Mouse (Mus musculus): ENCODE results near the gene Krtap17-1.

The Krtap17-1 gene

GRCm38 (mm10) chr11:99993620-99994383 is at the start of gene Krtap17-1:
Gene Krtap17-1 (minus strand): TSS chr11:99993994.
- CTCF ChIA-PET: no interaction called here
- POLR2A ChIA-PET: interaction anchor here in 1 of 4 experiments (0.6 kb wide), 1 partner anchor 608 kb away, joined by 3 read pairs; no protein-coding TSS in a partner anchor

GRCm38 (mm10) chr11:100041454-100041853 is 47.7 kb upstream of the Krtap17-1 start, which contains the start of gene Krt34:
Gene Krt34 (minus strand): TSS chr11:100041554.
- CTCF ChIA-PET: no interaction called here

DNA sequence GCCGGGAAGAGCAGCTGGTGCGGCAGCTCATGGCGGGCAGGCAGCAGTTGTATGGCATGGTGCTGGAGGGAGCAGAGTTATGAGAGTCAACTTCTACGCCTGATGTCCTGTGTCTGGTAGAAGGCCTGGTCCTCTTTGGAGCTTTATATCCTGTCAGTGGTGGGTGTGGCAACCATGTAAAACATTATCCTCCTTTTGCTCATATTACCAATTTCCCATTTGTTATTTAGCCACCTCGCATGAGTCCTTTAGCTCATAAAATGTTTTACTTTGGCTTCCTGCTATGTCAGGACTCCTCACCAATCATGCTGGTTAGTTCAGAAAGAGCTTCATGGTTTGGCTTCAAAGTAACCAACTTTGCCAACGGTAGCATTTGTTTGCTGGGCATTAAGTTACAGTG is 36.0 kb upstream of the Krtap17-1 start, which contains the start of gene Krt33b:
Gene Krt33b, minus strand, starts transcription at position 101 of the 400 bp plus-strand sequence.
- POLR2A ChIA-PET: no interaction called here
- CTCF ChIA-PET: interaction anchor here in 1 of 4 experiments (1.5 kb wide), 1 partner anchor 139 kb away, joined by 3 read pairs; no protein-coding TSS in a partner anchor

More at GRCm38 (mm10) chr11:100041454-100041853, 47.7 kb upstream of the Krtap17-1 start, which contains the start of gene Krt34:
- POLR2A ChIA-PET: no interaction called here

DNA sequence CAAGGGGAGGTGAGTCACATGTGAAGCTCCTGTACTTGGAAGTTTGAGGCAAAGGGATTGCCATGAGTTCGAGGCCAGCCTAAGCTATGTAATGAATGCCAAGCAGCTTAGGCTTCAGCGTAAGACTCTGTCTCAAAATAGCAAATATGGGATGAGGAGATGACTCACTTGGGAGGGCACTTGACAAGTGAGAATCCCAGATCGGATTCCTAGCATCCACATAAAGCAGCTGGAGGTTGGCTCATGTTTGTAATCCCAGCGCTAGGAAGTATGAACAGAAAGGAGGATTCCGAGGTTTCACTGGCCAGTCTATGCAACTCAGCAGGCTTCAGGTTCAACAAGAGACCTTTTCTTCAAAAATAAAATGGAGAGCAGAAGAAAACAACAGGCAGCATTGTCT is 27.6 kb upstream of the Krtap17-1 start:
- POLR2A ChIA-PET: interaction anchor here in 1 of 4 experiments (0.6 kb wide), 1 partner anchor 558 kb away, joined by 4 read pairs; no protein-coding TSS in a partner anchor

DNA sequence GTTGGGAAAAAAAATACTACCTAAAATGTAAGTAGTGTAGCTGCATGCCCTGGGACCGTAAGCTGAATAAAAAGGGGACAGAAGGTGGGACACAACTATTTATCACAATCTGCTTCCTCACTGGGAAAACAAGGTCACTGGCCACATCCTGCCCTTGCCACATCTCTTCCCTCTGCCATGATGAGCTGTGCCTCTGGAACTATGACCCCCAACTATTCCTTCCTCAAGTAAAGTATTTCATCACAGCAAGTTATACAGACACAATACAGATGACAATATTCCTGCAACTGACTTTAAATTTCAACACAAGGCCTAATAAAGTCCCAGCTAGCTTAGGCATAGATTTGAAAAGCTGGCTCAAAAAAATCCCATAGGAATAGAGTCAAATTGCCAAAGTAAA is 25.7 kb upstream of the Krtap17-1 start:
- CTCF ChIA-PET: interaction anchor here in 1 of 4 experiments (1.0 kb wide), 1 partner anchor 12 kb away, joined by 4 read pairs; no protein-coding TSS in a partner anchor
- POLR2A ChIA-PET: no interaction called here

More for the DNA sequence above, 27.6 kb upstream of the Krtap17-1 start:
- CTCF ChIA-PET: interaction anchor here in 1 of 4 experiments (0.6 kb wide), 1 partner anchor 711 kb away, joined by 3 read pairs; no protein-coding TSS in a partner anchor

GRCm38 (mm10) chr11:100016112-100016511 is 22.3 kb upstream of the Krtap17-1 start, which contains the start of gene Krt33a:
Gene Krt33a (minus strand): TSS chr11:100016212.
- ChIA-PET CTCF (interaction anchor here in 1 of 4 experiments (0.9 kb wide), 1 partner anchor 9 kb away, joined by 3 read pairs; no protein-coding TSS in a partner anchor), POLR2A (no interaction called here)

GRCm38 (mm10) chr11:100013691-100014171 is 19.9 kb upstream of the Krtap17-1 start:
- ChIA-PET CTCF (no interaction called here), POLR2A (interaction anchor here in 1 of 4 experiments (0.6 kb wide), 1 partner anchor 616 kb away, joined by 3 read pairs; no protein-coding TSS in a partner anchor)

DNA sequence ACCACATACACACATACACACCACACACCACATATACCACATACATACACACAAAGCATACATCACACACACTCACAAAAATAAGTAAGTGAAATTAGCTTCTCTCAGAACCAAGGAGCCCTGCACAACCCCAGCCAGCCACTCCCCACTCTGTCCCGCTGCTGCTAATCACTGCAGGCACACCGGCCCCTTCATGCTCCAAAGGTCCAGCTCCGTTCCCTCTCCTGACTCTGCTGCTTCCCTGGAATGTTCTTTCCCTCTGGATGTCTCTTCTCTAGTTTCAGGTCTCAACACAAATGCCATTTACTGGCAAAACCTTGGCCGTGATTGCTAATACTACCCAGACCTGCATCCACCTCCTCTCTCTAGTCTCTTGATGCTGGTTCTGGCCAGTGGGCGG is 16.9 kb upstream of the Krtap17-1 start:
- CTCF ChIA-PET: no interaction called here

DNA sequence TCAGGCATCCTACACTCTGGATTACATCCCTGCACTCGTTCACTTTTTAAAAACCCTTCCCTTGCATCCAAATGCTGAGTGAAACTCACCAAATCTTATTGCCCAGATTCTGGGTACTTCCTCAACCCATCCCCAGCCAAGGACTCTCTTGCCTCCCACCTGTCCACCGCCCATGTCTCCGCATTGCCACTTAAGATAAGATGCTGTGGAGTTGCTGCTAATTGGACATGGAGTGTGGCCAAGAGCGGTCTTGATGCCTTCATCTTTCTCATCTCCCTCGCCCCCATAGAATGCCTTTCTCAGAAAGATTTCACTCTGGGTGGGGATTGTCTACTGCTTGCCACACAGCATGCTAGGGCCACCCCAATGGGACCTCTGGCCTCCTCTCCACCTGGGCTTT is 14.5 kb upstream of the Krtap17-1 start:
- ChIA-PET CTCF (no interaction called here), POLR2A (no interaction called here)

More for the DNA sequence above, 16.9 kb upstream of the Krtap17-1 start:
- POLR2A ChIA-PET: no interaction called here

DNA sequence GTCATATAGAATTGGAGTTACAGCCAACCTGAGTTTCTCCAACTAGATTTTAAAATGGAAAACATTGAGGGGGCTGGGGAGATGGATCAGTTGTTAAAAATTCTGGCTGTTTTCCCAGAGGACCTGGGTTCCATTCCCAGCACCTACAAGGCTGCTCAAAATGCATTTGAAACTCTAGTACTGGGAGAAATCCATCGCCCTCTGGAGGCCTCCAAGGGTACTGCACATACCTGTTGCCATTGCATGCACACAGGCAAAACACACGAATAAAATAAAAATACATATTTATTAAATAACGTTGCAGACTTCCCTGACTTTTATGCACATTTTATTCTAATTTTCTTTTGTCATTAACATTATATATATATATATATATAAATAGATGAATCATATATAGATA is 12.8 kb upstream of the Krtap17-1 start:
- ChIA-PET CTCF (interaction anchor here in 3 of 4 experiments (0.6 to 2.8 kb wide), 6 partner anchors 9 to 606 kb away, joined by 3 to 7 read pairs (median 4); partner anchors contain the start of gene Krt33a (in 1 of the 3)), POLR2A (no interaction called here)

DNA sequence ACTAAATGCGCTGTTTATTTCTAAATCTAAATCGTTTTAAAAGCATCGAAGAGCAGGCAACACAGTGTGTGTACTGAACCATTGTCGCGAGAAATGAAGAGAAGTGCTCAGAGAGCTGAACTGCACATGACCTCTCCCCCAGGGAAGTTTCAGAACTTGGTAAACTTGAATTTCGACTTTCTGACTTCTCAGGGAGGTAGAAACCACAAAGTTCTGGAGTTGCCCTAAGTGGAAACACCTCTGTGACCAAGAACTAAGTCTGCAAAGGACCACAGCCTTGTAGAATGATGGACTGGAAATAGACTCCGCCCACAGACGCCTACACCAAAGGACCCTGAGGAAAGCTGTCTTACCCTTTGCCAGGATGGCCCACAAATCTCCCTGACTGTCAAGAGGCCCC is 12.1 kb upstream of the Krtap17-1 start:
- POLR2A ChIA-PET: no interaction called here

GRCm38 (mm10) chr11:100004846-100005245 is 11.1 kb upstream of the Krtap17-1 start:
- POLR2A ChIA-PET: no interaction called here
- CTCF ChIA-PET: interaction anchor here in 3 of 4 experiments (0.7 to 2.8 kb wide), 3 partner anchors 252 to 294 kb away, joined by 4 to 7 read pairs (median 6); no protein-coding TSS in a partner anchor

More for the DNA sequence above, 12.1 kb upstream of the Krtap17-1 start:
- CTCF ChIA-PET: interaction anchor here in 3 of 4 experiments (0.7 to 2.8 kb wide), 4 partner anchors 276 to 695 kb away, joined by 3 to 7 read pairs (median 4); no protein-coding TSS in a partner anchor

- ChIA-PET CTCF (no interaction called here), POLR2A (no interaction called here)
Observed at GRCm38 (mm10) chr11:99999091-99999490, 5.3 kb upstream of the Krtap17-1 start.

GRCm38 (mm10) chr11:99994384-99994661 is 529 bp upstream of the Krtap17-1 start:
- ChIA-PET CTCF (no interaction called here), POLR2A (no interaction called here)

DNA sequence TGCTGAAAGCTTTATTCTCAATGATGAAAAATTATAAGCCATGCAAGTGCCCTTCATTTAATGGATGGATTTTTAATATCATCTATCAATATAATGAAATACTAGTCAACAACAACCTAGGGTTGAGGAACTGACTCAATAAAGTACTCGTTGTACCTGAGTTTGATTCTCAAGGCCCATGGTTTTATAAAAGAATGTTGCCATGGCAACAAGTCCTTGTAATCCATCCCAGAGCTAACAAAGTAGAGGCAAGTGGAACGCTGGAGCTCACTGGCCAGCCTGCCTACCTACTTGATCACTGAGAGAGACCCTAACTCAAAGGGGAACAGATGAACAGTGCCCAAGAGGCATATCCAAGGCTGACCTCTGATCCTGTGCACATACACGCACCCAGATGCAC is 3.2 kb downstream of the Krtap17-1 start:
- POLR2A ChIA-PET: interaction anchor here in 2 of 4 experiments (0.7 kb wide), 2 partner anchors 605 to 656 kb away, joined by 3 read pairs; no protein-coding TSS in a partner anchor
- CTCF ChIA-PET: interaction anchor here in 2 of 4 experiments (0.6 to 1.2 kb wide), 3 partner anchors 68 to 641 kb away, joined by 3 to 4 read pairs (median 3); no protein-coding TSS in a partner anchor

GRCm38 (mm10) chr11:99989881-99990405 is 3.9 kb downstream of the Krtap17-1 start:
- ChIA-PET CTCF (interaction anchor here in 2 of 4 experiments (0.6 to 1.2 kb wide), 2 partner anchors 69 to 416 kb away, joined by 3 to 4 read pairs; no protein-coding TSS in a partner anchor), POLR2A (no interaction called here)

- POLR2A ChIA-PET: no interaction called here
- CTCF ChIA-PET: interaction anchor here in 1 of 4 experiments (0.7 kb wide), 1 partner anchor 1646 kb away, joined by 3 read pairs; no protein-coding TSS in a partner anchor
Observed at GRCm38 (mm10) chr11:99988530-99988929, 5.3 kb downstream of the Krtap17-1 start.

DNA sequence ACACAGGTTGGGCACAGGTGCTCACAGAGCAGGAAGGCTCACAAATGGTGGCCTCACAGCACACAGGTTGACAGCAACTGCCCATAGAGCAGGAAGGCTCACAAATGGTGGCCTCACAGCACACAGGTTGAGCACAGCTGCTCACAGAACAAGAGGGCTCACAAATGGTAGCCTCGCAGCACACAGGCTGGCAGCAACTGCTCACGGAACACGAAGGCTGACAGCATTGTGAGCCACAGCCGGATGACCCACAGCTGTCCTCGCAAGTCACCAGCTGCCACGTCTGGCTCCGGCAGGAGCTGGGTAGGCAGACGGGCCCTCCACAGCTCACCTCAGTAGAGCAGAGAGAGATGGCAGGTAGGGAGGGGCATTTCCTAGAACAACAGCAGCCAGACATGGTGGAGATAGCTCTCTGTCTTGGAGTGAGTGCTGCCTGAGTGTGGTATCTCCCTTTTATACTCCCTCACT is 7.6 kb downstream of the Krtap17-1 start, which contains the start of gene Krtap16-1:
Gene Krtap16-1, minus strand, starts transcription at position 418 of the 468 bp plus-strand sequence.
- CTCF ChIA-PET: interaction anchor here in 2 of 4 experiments (0.9 to 1.0 kb wide), 2 partner anchors 183 to 312 kb away, joined by 3 to 4 read pairs; no protein-coding TSS in a partner anchor
- POLR2A ChIA-PET: no interaction called here
